Mouse (Mus musculus): ENCODE measurements around the gene Adarb2.

The Adarb2 gene

DNA sequence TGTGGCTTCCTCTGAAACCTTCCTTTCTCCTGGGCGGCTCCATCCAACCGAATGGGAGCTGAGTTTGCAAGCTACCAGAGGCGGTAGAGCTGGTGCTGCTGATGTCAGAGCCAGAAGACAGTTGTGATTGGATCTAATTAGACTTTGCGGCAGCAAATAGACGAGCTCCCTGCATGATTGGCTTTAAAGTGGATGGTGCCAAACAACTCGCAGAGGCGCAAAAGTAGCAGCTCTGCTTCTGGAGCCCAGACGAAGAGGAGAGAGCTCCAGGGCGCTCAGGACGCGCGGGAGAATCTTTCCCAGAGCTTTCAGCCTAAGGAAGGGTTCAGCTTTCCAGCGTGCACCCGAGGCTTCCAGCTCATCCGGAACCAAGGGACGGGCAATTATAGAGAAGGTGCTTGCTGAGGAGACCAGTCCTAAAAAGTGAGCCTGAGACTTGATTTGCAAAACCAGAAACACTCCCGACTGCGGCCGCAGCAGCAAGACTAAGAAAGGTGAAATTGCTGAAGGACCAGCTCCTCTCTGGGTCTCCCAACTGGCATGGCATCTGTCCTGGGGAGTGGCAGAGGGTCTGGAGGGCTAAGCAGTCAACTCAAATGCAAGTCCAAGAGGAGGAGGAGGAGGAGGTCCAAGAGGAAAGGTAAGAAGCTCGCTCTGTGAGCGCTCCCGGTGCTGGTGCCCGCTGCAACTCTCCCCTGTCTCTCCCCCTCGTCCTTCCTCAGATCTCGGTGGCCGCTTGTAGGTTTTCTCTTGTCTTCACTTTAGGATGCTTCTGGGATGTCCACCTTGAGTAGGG lies at the start of gene Adarb2:
TSS of gene Adarb2 (plus strand) at position 186 of the 796 bp plus-strand sequence.
- DNase-seq (ENCODE audit: inconsistent age in 2 of 2, low spot score in 1 of 2), result peak in 1 of 2 experiments; percentile 15

DNA sequence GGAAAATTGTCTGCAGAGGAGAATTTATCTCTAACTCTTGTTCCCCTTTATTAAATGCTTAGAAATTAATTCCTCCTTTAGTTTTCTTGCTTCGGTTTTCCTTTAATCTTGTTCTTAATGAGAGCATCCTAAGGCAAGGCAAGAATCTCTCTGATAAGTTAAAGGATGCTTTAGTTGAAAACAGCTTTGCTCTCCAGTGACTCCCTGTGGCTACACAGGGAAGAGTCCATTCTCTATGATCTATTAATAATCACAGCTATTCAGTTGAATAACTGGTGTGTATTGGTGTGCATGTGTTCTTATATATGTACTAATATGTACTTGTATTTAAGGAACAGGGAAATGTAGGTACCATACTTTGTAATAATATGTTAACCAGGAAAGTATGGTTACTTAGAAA lies 28.9 kb upstream of the Adarb2 start:
- DNase-seq (ENCODE audit: inconsistent age in 2 of 2, low spot score in 1 of 2), result peak in 1 of 2 experiments; percentile 18

DNA sequence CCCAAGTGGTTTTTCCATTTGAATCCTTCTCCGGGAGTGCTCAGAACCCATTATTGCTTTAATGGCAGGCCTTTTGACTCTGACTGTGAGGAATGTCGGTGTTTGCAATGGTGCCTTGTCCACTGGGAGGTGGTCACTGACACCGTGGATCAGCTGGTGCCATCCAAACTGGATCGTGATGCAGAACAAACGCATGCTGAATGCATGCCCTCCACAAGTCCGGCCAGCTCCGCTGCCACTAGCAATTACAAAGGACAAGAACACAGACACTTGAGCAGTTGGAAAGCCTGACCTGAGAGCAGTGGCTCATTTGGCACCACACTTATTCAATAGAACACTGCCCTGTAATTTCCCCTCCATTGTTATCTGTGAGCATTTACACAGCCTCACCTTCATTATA lies 10.7 kb upstream of the Adarb2 start:
- no peak for DNase-seq (ENCODE audit: inconsistent age in 2 of 2, low spot score in 1 of 2)

DNA sequence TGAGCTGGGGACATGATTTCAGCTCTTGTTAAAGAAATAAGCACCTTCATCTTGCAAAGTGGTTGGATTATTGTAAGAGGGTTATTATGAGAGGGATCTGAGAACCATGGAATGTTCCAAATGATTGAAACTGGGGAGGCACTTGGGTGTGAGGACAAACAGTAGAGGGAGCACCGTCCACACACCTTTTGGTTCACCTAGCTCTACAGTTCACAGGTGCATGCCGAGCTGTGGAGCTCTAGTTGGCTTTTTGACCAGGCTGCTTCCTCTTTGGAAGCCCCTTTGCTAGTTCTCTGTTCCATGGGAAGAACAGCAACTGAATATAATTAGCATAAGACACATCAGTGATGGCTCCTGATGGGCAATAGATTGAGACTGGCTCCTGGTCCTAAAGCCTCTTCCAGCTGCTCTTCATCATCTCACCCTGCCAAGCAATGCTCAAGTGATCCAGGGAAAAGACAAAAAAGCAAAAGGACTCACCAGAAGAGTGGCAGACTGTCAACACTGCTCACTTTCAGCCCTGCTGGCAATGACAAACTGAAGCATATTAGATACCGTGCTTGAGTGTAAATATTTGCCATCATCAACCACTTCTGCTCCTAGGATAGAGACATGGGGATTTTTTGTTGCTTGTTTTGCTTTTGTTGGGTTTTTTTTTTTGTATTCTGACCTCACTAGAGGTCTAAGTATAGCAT lies 3.3 kb upstream of the Adarb2 start:
- DNase-seq (ENCODE audit: inconsistent age in 2 of 2, low spot score in 1 of 2), result no peak

DNA sequence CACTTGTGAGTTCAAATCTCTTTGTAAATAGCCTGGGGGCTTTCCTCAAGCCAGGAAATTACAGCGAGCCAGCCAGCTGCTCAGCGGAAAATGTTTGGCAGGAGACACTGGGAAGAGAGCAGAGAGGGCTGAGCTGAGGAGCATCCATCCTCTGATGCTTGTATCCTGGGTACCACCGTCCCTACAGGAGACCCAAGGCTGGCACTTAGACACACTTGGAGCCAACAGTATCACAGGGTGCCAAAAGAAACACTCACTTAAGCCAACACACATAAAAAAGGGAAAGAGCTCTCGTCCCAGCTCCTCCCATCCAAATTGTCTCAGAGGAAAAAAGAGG lies 779 bp downstream of the Adarb2 start:
- DNase-seq (ENCODE audit: inconsistent age in 2 of 2, low spot score in 1 of 2), result no peak

DNA sequence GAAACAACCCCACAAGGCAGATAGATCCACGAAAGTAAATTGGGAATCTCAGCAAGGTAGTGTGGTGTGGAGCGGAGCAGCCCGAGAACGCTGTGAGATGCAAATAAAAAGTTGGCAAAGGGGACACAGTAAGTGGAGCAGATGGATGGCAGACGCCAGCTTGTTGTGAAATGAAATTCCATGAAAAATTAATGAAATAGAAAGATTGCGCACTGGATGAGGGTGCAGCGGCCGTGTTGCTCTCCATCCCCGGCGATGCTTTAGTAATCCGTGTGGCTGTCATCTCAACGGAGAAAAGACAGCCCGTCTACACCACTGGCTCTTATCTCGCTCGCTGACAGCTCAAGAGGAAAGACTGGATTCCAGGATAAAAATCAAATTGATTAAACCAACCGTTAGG lies 4.7 kb downstream of the Adarb2 start:
- DNase-seq (ENCODE audit: inconsistent age in 2 of 2, low spot score in 1 of 2), result no peak

DNA sequence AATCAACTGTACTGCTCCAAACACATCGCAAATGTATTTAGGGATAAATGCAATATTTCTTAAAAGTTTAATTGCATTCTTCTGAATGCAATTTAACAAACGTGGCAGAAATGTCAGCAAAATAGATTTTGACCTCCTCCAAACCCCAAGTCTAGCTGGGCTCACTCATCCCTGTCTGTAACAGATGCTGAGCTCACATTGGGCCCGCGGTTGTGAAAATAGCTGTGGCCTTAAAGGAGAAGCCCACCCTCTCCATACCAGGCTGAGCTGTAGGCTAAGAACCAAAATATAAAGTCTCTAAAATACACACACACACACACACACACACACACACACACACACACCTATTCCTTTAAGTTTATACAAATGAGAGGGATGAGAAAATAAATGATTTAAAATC lies 8.1 kb downstream of the Adarb2 start:
- no peak for DNase-seq (ENCODE audit: inconsistent age in 2 of 2, low spot score in 1 of 2)

DNA sequence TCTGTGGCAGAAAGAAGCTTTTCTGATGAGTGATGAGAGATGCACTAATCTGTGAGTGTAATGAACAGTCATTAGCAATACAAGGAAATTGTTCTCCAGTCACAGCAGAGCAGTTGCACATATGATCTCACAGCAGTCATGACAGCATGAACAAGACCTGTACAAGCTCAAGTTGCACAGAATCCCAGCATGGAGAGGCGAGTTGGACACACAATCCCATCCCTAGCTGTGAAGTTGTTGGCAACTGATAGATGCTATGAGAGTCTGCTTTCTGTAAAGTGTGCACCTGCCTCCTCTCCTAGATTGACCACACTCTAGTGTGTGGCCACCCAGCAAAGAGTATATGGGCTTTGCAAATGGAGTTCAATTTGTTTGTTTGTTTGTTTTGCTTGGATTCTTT lies 36.2 kb downstream of the Adarb2 start:
- DNase-seq (ENCODE audit: inconsistent age in 2 of 2, low spot score in 1 of 2), result no peak

DNA sequence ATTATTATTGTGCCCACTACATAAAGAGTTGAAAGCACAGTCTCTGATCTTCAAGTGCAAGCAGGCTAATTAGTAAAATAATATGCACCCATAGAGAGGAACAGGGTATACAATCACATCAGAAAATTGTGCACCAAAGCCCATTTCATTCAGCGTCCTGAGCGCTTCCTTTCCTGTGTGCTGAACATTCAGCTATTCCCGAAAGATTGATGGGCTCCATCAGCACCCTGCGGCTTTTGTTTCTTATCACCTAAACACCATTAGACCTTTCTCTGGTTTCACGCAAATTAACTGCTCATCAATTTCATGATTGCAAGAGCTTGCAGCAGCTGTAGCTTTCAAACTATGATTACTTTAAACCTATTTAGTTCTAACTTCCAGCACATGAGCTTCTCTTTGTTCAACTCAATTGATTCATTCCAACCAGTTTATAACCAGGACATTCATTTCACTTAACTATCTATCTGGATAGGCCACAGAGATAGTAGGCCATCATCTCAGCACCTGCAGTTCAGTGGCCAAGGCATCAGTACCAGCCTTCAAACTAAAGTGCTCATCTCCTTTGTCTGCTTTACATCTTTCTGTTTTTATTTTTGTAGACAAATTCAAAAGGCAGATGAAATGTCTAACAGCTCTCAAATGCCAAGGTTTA lies 45.5 kb downstream of the Adarb2 start:
- no peak for DNase-seq (ENCODE audit: inconsistent age in 2 of 2, low spot score in 1 of 2)

DNA sequence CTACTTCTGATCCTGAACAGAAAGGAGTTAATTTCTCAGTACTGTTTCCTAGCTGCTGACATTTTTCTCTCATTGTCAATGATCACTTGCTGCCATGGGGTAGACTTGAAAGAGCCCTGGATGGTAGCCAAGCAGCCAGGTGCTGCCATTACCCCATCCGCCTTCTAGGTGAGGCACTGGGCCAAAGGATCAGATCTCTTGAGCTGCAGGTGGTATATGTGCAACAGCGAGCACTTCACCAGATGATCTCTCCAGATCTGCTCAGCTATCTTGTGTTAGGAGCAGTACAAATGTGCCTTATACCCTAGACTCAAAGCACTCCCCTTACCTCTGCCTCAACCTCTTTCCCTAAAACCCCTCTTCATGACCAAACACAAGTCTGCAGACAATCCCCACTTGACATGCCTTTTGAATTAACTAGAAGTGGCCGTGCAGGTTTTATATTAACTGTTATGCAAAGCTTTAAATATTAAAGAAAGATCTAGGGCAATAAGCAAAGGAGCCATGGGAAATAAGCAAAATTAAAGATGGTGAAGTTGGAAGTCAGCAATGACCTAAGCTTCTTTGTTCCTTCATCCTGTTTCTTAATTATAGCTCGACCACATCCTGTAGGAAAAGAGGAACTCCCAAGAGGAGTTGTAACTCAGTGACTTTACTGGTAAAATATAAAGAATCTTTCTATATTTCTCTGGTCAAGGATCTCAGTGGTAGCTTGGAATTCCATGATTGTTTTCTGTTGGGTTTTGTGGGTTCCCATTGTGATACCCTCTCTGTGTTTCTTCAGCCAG lies 69.7 kb downstream of the Adarb2 start:
- no peak for DNase-seq (ENCODE audit: inconsistent age in 2 of 2, low spot score in 1 of 2)

DNA sequence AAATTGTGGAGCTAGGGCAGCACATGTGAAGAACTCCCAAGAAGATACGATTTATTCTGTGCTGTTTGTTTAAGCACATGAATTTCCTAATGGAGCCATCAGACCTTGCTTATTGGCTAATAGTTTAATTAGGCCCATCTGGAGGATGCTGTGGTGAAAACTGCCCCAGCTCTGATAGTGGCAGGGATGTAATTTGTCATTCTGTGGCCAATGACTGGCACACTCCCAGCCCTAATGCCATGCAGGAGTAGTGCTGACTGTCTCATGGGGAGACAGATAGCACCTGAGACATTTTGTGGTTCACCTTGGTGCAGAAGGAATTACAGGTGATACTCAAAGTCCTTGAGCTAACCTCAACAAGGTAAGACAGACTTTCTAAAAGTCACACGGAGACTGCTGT lies 80.5 kb downstream of the Adarb2 start:
- DNase-seq (ENCODE audit: inconsistent age in 2 of 2, low spot score in 1 of 2), result no peak

DNA sequence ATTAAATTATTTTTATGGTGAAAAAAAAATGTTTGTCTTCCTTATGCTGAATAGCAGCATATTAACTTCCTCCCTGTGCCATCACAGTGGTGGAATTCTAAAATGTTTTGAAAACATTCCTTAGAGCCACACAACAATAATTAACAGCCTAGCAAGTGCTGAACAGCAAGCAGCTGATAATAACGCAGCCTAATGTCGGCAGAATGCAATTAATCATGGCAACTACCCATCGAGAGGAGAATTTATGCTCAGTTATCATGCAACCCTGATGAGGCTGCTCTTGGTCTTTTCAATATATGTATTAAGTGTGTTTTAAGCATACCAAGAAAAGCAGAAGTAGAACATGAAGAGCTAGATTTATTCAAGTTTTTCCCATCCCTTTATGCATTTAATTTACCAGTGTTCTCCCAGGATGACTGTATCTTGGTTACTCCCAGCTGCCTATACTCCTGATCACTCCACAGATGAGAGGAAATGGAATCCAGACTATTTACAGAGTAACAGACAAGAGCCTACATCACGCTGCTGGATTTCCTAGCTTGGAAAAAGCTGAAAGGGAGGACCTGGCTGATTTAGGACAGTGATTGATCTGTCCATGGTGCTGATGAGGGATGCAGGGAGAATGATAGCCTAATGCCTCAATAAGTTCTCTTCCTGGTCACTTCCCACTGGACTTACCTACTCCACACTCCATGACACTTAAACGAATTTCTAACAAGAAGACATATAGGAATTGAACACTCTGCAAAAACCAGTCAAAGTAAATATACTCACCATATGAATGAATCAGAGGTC lies 113.9 kb downstream of the Adarb2 start:
- peak in 1 of 2 experiments; percentile 34 for DNase-seq (ENCODE audit: inconsistent age in 2 of 2, low spot score in 1 of 2)

DNA sequence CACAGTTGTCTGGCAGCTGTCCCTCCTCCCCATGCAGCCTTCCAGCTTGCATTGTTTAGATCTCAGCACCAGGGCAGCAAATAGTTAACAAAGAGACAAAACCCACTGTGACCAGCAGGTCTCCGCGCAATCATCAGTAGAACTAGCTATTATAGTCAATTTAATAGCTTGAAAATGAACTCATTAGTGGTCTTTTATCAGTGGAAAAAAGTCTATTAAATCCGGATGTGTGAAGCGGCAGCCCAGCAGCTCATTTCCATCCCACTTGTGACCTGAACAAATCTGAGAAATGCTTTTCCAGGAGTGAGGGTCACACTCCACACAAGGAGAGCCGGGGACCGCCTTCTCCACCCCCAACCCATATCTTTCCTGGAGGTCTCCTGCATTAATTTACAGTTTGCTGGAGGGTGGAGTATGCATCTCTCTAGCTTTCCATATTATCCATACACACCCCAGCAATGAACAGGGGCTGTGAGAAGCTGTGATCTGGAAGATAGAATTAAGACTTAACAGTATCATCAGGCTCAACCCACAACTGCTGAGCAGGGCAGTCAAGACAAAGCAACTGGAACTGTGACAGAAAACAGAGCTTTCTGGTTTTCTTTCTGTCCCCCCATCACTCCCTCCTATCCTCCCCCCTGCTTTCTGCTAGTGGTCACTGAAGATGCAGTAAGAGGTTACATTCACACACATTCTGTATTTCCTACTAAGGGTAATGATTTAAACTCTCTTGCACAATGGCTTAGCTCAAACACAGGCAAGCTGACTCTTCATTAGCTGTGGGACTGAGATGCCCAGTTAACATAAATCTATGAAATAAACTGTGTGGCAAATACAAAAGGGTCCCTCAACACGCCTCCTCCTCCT lies 131.2 kb downstream of the Adarb2 start:
- DNase-seq (ENCODE audit: inconsistent age in 2 of 2, low spot score in 1 of 2), result no peak

DNA sequence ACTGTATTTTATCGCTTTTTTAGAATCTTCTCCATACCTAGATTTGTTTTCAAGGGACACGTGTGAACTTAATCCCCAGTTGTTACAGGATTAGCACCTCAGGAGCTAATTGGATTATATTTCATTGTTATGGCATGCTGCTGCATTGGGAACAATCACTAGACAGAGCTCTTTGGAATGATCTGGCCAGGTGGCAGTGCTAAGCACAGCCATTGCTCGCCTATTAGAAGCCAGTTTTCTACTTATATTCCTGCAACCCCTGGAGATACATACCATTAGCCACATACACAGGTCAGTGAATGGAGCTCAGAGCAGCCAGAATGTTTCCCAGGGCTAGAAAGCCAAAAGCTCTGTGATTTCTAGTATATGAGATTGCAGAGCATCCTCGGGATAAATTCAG lies 131.9 kb downstream of the Adarb2 start:
- no peak for DNase-seq (ENCODE audit: inconsistent age in 2 of 2, low spot score in 1 of 2)

DNA sequence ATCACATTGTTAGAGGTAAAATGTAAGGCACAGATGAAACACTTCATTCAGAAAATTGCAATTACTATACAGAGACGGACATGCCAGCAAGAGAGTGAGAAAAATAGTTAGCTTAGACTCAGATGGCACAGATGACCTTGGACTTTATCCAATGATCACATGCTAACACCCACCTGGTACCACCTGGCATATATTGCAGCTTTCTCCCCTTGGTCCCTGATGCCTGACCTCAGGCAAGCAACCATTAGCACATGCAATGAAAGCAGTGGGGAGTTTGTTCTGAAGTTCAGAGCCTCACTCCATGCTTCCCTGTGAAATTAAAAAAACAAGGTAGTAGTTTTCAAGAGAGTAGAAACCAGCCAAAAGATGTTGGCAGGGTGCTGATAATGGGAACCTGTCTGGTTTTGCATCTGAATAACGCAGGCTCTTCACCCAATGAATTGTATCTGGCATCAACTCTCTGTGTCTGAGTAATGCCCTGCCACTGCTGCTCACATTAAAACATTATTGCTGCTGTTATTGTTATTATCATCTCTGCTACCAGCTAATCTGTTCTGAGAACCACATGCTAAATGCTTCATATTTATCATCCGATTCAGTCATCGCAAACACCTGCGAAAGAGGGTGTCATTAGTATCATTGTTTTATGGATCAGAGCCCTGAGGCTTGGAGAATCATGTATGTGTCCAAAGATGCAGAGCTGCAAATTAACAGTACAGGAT lies 138.6 kb downstream of the Adarb2 start:
- DNase-seq (ENCODE audit: inconsistent age in 2 of 2, low spot score in 1 of 2), result no peak

DNA sequence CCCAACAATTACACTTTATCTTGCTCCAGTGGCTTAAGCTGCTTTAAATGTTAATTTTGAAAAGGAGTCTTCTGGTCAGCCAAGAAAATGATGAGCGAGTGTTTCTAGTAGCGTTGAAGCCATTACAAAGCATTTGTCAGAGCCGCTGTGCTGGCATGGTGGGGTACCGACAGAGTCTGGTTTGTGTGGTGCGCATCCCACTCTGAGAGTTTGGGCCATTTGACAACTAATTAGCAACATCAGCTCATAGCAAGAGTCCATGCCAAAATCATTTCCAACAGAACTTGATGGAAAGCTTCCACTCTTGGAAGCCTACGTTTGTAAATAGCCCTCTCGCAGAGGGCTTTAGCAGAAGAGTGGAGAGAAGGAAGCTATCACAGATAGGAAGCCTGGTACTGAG lies 144.5 kb downstream of the Adarb2 start:
- DNase-seq (ENCODE audit: inconsistent age in 2 of 2, low spot score in 1 of 2), result no peak

DNA sequence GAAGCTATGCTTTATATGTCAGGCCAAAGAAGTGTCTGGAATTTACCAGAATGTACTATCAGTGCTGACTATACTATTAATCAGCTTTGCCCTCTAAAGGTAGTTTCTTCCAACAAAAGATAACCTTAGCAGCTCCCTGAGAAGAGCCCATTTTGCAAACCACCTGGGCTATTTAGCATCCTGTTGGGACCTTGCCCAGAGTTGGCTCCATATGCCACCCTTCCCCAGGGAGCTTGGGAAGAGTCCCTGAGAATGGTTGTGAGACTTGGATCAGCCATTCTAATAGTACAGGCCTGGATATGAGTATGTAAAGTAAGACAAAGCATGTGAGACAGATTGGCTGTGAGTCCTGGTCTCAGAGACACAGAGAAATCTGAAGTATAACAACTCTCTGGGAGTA lies 149.7 kb downstream of the Adarb2 start:
- DNase-seq (ENCODE audit: inconsistent age in 2 of 2, low spot score in 1 of 2), result no peak

DNA sequence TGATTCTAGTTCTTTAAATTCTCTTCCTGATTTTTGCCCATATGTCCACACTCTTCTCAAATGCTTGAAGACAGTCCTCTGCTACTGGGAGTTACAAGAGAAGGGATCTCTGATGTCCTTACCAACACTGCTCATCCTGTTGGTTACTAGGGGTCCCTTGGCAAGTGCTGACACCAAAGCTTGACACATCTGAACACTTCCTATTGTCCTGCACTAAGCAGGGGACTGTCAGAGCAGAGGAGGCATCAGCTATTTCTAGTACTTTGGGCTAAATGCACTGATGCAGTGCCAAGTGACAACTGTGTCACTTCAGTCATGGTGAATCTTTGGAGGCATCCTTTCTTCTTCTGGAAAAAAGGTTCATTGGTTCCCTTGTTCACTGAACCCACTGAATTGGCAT lies 150.3 kb downstream of the Adarb2 start:
- DNase-seq (ENCODE audit: inconsistent age in 2 of 2, low spot score in 1 of 2), result no peak

DNA sequence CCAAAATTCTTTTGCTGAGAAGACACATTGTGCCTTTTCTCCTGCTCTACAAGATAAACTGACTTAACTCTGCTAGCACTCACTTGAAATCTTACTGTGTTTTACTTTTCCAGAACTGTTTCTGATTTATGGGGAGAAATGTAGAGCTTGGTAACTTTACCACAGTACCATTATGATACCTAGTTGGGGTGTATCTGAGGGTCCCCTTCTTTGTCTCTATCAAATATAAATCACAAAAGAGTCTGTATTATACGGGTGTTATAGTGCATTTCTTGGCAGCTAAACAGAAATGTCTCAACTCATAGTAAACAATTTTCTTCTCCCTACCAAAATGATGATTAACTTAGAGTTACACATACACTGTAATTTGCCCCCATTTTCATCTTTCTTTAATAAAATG lies 162.9 kb downstream of the Adarb2 start:
- no peak for DNase-seq (ENCODE audit: inconsistent age in 2 of 2, low spot score in 1 of 2)

Measured in adrenal gland, adult (tissue).